Mouse (Mus musculus) MEL (cell line): ENCODE measurements at regions not wholly inside any gene's neighbourhood (a gene's known extent, or its start where the extent isn't known, plus 50 kb on each side); places are given as distances from the start of the nearest gene placed in this dataset.

Experiments used
- CHD2 ChIP-seq: IDR thresholded peaks from 2 replicates; pipeline ENCODE4 v1.6.1; 2011; ENCODE audit warnings: low read length, improper control_type of control experiment
- CTCF ChIP-seq, 3 experiments: IDR thresholded peaks in 2 of 3; conservative IDR thresholded peaks in 1 of 3; 2 replicates each; pipeline ENCODE4 v1.5.1; 2011 to 2012; ENCODE audit warnings: low read length in 3 of 3, low read depth in 2 of 3, mild to moderate bottlenecking in 2 of 3, improper control_type of control experiment in 1 of 3, inconsistent platforms in 1 of 3, mixed read lengths in 1 of 3, moderate library complexity in 1 of 3; ENCODE audit not compliant: control insufficient read depth in 1 of 3, insufficient read depth in 1 of 3, poor library complexity in 1 of 3, severe bottlenecking in 1 of 3
- EP300 ChIP-seq, 2 experiments: IDR thresholded peaks; 2 replicates each; pipeline ENCODE4 v1.6.1; 2011; ENCODE audit warnings: improper control_type of control experiment in 2 of 2, low read length in 2 of 2, low read depth in 1 of 2, mild to moderate bottlenecking in 1 of 2
- GATA1 ChIP-seq: IDR thresholded peaks from 2 replicates; pipeline ENCODE4 v1.6.1; 2011; ENCODE audit warnings: low read depth, low read length, improper control_type of control experiment
- HCFC1 ChIP-seq: IDR thresholded peaks from 2 replicates; pipeline ENCODE4 v1.6.1; 2012; ENCODE audit warnings: low read depth, mild to moderate bottlenecking, inconsistent platforms, low read length, improper control_type of control experiment, moderate library complexity
- MEF2A ChIP-seq: IDR thresholded peaks from 2 replicates; pipeline ENCODE4 v1.6.1; 2014; ENCODE audit warnings: low read depth, mild to moderate bottlenecking, inconsistent platforms, low read length, improper control_type of control experiment; ENCODE audit not compliant: poor library complexity, insufficient replicate concordance, severe bottlenecking; ENCODE audit errors: extremely low read depth
- NRF1 ChIP-seq: IDR thresholded peaks from 2 replicates; pipeline ENCODE4 v1.6.1; 2014; ENCODE audit warnings: low read depth, mild to moderate bottlenecking, inconsistent platforms, low read length, improper control_type of control experiment, moderate library complexity; ENCODE audit not compliant: poor library complexity, insufficient read depth, severe bottlenecking
- POLR2A ChIP-seq, 2 experiments: IDR thresholded peaks; 2 replicates each; pipeline ENCODE4 v1.6.1; 2011 to 2012; ENCODE audit warnings: low read length in 2 of 2, mild to moderate bottlenecking in 2 of 2, control low read depth in 1 of 2, improper control_type of control experiment in 1 of 2, low read depth in 1 of 2, moderate library complexity in 1 of 2; ENCODE audit not compliant: control insufficient read depth in 1 of 2, insufficient read depth in 1 of 2, poor library complexity in 1 of 2
- TAL1 ChIP-seq: IDR thresholded peaks from 2 replicates; pipeline ENCODE4 v1.6.1; 2012; ENCODE audit warnings: mild to moderate bottlenecking, inconsistent platforms, low read length, moderate library complexity, mixed read lengths
- TBP ChIP-seq: IDR thresholded peaks from 2 replicates; pipeline ENCODE4 v1.8.0; 2011; ENCODE audit warnings: low read depth, low read length, improper control_type of control experiment
- TCF12 ChIP-seq: IDR thresholded peaks from 2 replicates; pipeline ENCODE4 v1.6.1; 2014; ENCODE audit warnings: low read depth, mild to moderate bottlenecking, inconsistent platforms, low read length, improper control_type of control experiment, moderate library complexity
- ZKSCAN1 ChIP-seq: IDR thresholded peaks from 2 replicates; pipeline ENCODE4 v1.6.1; 2012; ENCODE audit warnings: low read depth, mild to moderate bottlenecking, inconsistent platforms, low read length, improper control_type of control experiment, moderate library complexity
- ZMIZ1 ChIP-seq: IDR thresholded peaks from 2 replicates; pipeline ENCODE4 v1.6.1; 2012; ENCODE audit warnings: low read depth, mild to moderate bottlenecking, inconsistent platforms, low read length, improper control_type of control experiment, moderate library complexity

GRCm38 (mm10) chr8:92267415-92267814 is 90.0 kb upstream of the Irx5 start:
- TF ChIP-seq GATA1: no peak
- no peak for TF ChIP-seq POLR2A (IDR thresholded peaks at IDR 0.05; ENCODE audit: control insufficient read depth in 1 of 2, insufficient read depth in 1 of 2, low read depth in 1 of 2, low read length in 2 of 2, poor library complexity in 1 of 2)
- TF ChIP-seq EP300 (IDR thresholded peaks at IDR 0.05; ENCODE audit: low read depth in 1 of 2, low read length in 2 of 2): no peak
- TF ChIP-seq CTCF (IDR thresholded peaks at IDR 0.05 in 2 of 3, conservative IDR thresholded peaks at IDR 0.05 in 1 of 3; ENCODE audit: control insufficient read depth in 1 of 3, insufficient read depth in 1 of 3, low read depth in 2 of 3, low read length in 3 of 3, poor library complexity in 1 of 3, severe bottlenecking in 1 of 3): no peak
- TF ChIP-seq MEF2A: no peak
- no peak for TF ChIP-seq TCF12
- no peak for TF ChIP-seq NRF1
- TF ChIP-seq ZKSCAN1: no peak
- no peak for TF ChIP-seq CHD2
- no peak for TF ChIP-seq ZMIZ1
- no peak for TF ChIP-seq TAL1
- TF ChIP-seq HCFC1: no peak
- no peak for TF ChIP-seq TBP
